Mouse (Mus musculus): ENCODE data around the gene Syngap1.
"Not testable (repeated sequence)": the region's sequence is repeated elsewhere in the genome, so short reads cannot be mapped to it uniquely, and the experiment has no call there.

Gene Syngap1

DNA sequence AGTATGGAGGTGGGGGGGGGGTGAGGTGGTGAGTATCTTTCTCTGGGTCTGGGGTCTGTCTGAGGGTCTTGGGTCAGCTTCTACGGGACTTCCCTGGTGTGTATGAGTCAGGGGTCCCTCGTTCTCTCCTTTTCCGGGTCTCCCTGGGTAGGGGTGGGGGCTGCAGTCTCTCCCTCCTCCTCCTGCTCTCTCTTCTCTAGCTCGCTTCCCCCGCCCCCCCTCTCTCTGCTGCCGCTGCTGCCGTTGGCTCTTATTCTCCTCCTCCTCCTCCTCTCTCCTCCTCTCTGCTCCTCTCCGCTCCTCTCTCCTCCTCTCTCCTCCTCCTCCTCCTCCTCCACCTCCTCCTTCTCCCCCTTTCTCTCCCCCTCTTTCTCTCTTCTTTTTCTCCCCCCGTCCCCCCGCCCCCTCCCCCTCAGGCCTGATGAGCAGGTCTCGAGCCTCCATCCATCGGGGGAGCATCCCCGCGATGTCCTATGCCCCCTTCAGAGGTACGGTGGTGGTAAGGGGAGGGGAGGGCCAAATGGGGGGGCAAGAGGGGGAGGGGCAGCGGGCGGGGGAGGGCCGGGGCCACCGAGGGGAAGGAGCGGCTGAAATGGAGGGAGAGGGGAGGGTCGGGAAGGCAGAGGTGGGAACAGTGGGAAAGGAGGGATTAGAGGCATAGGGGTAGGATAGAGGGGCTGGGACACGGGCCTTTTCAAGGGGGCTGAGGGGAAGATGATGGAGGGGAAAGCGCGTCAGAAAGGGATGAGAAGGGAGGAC is at the start of gene Syngap1:
Gene Syngap1, plus strand, starts transcription at position 223 of the 759 bp plus-strand sequence.
- CTCF ChIA-PET = interaction anchor here (0.6 kb wide), 1 partner anchor 1150 kb away, joined by 3 read pairs; no protein-coding TSS in a partner anchor

DNA sequence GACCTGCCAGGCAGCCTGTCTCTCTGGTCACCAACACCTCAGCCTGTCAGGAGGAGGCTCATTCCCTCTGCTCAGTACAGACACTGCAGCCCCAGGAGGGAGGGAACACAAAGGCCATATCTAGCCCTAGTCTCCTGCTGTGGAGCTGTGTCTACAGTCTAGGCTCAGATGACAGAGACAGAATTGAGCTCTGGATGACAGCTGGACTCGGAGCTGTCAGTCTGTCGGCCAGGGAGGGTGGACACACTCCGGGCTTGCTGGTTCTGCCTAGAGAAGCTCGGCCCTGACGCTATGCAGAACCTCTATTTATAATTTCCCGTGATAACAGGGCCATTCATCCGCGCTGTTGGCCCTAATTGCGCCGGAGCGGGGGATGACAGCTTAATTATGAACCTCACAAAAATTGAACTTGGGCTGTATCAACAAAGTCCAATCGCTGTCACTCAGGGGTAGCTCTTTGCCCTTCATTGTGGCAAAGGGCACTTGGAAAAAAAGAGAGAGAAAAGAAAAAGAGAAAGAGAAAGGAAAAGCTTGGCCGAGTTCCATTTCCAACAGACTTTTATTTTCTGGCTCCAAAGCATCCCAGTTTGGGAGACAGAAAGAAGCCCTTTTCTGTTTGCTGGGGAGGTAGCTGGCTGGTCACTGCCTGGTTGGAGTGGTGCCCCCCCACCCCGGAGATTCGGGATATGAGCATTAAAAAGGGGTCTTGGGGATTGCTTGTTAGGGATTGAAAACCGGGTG is 48.2 kb upstream of the Syngap1 start:
- CTCF ChIA-PET = interaction anchor here (0.6 to 0.7 kb wide), 2 partner anchors 90 to 429 kb away, joined by 3 read pairs; no protein-coding TSS in a partner anchor

DNA sequence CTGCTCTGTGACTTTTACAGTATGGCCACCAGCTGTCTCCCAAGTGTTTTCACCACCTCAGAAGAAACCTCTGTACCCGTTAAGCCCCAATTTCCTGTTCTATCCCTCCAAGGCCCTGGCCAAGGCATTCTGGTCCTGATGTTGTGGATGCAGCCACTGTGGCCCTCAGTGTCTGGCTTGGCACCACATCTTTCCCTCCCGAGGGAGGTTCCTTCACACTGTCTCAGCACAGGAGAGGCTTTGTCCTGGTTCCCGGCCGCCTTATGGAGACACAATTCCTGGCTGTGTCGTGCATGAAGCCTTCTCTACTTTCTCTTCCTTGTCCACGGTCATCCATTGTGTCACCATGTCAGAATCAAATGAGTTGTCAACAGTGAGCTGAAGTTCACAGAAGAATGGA is 47.6 kb upstream of the Syngap1 start:
- CTCF ChIA-PET = no interaction called here

DNA sequence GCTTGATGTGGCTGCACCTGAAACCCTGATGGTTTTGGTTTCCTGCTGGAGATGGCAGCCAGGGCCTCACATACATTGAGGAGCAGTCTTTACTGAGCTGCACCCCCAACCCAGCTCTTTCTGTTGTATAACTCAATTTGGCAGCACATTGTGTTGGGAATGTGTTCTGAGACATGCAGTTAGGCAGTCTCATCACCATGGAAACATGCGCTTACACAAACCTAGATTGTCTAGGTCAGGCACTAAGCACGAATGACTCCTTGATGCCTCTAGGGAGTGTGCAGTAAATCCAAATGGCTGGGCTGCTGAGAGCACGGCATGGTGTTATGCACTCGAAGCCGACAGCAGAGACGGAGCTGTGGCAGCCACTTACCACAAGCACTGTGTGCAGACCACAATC is 46.7 kb upstream of the Syngap1 start:
- CTCF ChIA-PET = no interaction called here

DNA sequence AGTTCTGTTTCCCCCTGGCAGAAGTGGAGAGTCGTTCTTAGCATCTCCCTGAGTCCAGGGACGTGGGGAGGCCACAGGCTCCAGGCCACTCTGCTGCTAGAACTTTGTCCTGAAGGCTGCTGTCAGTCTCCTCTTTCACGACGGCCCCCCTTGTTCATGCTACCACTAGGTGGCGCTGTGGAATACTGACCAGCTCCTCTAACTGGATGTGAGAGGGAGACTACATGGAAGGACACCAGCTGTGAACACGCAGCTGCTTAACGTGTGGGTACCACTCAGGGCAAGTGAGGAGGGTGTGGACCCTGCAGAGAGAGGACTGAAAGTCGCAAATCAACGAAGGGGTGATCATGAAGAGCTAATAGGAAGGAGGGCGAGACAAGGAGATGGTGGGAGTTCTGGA is 45.5 kb upstream of the Syngap1 start:
- CTCF ChIA-PET = interaction anchor here (1.0 kb wide), 1 partner anchor 187 kb away, joined by 3 read pairs; no protein-coding TSS in a partner anchor

DNA sequence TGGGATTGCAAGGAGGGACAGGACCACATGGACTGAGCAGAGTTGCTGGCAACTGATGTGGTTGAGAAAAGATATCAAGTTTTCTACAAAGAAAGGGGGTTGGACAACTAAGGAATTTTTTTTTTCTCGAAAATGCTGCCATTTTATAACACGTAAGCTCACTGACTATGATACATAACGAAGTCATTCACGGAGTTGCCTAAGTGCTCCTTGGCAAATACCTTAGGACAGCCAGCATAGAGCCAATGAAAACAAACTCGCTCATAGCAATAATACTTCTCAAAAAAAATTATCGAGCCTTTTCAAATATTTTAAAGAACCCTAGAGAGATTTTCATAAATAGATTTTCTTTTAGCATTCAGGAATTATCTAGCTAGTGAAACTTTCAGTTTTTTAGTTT is 40.1 kb upstream of the Syngap1 start:
- CTCF ChIA-PET = no interaction called here

DNA sequence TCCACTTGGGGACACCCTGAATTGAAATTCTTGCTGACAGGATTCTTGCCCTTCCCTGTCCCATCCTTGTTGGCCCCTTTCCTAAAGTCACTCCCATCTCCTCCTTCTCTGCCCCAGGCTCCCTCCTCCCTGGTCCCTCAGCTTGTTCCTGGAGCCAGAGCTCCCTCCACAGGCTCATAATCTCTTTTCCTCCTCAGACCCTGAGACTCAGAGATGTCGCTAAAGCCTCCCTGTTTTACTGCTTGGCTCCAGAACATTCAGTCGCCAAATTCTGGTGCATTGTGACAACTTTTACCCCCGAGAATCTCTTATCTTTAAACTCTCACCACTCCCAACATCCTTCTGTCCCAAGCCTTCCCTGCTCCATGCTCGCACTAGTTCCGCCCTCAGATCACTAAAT is 36.7 kb upstream of the Syngap1 start:
- CTCF ChIA-PET = no interaction called here

DNA sequence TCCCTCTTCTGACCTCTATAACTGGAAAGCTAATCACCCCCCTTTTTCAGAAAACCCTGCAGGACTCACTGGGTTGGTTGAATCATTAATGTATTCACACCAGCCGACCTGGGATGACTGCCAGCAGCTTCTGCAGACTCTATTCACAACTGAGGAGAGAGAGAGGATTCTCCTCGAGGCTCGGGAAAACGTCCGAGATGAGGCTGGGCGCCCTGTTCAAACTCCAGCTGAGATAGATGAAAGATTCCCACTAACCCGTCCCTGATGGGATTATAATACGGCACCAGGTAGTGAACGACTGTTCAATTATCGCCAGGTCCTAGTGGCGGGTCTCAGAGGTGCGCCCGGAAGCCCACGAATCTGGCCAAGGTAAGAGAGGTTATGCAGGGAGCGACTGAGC is 33.5 kb upstream of the Syngap1 start:
- CTCF ChIA-PET = not testable (repeated sequence)

DNA sequence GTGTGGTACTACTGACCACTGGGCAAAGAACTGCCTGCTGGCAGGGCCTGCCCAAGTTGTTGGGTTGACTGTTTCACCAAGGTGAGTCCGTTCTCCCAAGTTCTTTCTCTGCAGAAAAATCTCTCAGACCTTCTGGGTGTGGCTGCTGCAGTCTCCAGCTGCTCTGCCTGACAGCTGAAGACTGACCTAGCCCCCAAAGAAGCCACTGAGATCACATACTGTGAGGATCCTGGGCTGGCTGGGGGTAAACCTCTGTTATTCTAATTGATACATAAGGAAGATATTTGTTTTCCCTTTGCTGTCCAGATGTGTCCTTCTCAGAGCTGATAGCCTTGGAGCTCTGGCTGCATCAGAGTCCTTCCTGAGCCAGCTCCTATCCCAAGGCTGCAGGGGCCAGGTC is 25.8 kb upstream of the Syngap1 start:
- CTCF ChIA-PET = no interaction called here

DNA sequence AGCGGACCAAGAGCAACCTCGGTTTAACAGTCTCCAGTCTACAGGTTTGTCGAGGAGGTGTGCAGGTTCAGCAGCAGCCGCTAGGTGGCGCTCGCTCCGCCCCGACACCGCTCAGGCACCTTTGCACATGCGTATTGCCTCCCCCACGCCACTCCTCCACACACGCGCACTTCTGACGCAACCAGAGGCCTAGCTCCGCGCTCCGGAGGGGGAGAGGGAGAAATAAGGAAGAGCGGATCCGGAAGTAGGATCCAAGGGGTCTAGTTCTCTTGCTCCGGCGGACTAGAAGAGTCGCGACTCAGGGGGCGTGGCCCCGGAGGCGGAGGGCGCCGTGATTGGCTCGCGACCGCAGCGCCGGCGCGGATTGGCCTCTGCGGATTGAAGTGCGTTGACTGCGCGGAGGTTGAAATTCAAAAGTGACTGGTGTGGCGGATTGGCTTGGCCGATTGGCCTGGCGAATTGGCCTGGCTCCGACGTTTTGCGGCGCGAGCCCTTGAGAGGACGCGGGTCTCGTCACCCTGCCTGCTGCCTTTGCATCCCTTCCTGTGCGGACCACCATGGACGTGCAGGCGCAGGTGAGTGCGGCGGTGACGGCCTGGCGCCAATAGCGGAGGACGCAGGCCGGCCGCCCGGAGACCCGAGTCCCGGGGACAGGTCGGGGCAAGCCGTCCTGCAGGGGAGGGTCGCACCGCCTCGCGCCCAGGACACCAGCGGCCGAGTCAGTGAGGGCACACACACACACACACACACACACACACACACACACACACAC is 24.2 kb upstream of the Syngap1 start, which contains the start of gene Kifc5b:
Gene Kifc5b, plus strand, starts transcription at position 381 of the 772 bp plus-strand sequence.
- CTCF ChIA-PET = no interaction called here

DNA sequence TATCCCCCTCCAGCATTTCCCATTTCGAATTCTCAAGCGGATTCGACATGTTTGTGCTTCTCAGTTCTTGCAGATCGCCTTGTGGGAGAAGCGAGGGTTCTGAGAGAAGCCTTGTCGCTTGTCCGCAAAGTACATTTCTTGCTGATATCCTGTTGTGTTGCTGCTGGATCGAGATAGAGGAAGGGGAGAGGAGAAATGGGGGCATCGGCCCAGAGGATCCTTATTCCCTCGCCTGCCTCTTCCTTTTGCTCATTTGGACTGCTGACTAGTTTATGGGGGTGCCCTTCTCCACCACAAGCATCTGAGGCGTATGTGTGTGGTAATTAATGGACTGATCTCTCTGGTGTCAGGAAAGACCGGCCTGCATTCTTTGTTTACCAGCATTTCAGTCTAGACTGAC is 23.5 kb upstream of the Syngap1 start:
- CTCF ChIA-PET = not testable (repeated sequence)

DNA sequence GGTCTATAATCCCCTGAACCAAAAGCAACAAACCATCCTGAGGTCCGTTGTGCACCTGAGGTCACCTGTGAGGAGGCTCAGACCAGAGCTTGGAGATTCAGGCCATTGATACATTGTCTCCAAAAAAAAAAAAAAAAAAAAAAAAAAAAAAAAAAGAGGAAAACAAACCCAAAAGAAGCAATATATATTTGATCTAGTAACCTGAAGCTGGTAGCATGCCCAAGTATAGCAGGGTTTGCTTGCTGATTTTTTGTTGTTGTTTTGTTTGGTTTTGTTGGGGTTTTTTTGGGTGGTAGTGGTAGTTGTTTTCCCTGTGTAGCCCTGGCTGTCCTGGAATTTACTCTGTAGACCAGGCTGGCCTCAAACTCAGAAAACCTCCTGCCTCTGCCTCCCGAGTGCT is 22.7 kb upstream of the Syngap1 start:
- CTCF ChIA-PET = interaction anchor here (0.6 kb wide), 1 partner anchor 1494 kb away, joined by 18 read pairs; no protein-coding TSS in a partner anchor

DNA sequence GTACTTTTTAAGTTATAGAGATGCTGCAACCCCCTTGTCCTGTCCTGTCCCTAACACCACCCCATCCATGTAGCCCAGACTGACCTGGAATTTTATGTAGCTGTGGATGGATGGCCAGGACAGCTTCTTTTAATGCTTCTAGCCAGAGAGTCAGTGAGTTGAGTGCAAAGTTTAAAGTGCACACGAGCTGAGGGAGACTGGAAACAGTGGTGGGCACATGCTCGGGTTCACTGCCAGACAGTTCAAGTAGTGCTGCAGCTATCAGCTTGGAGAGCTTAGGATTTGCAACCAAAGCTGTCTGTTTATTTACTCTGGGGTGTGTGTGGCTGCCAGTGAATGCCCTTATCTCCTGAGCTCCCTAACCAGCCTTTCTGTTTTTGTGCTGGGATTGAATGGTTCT is 21.5 kb upstream of the Syngap1 start:
- CTCF ChIA-PET = not testable (repeated sequence)

DNA sequence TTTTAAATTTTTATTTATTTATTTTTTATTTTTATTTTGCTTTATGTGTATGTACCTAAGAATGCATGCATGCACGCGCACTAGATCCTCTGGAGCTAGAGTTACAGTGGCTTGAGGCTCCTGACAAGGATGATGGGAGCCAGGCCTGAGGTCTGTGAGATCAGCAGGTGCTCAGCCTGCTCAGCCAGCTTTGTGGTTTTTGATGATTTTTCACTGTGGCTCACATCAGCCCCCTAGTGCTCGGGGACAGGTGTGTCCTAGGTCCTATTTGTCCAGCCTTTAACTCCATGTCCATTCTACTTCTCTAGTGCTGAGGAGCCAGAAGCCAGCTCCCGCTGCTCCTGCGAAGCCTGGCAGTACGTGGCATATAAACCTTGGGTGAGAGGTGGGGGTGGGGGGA is 18.7 kb upstream of the Syngap1 start:
- CTCF ChIA-PET = not testable (repeated sequence)

DNA sequence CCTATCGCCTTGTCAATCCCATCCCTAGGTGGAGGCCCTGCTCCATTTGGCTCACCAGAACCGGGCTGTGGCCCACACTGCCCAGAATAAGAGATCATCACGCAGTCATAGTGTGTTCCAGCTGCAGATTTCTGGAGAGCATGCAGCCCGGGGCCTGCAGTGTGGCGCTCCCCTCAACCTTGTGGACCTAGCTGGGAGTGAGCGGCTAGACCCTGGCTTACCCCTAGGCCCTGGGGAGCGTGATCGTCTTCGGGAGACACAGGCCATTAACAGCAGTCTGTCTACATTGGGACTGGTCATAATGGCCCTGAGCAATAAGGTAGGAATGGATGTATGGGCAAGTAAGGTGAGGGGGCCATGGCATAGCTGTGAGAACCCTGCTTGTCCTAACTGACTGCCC is 15.6 kb upstream of the Syngap1 start:
- CTCF ChIA-PET = not testable (repeated sequence)

DNA sequence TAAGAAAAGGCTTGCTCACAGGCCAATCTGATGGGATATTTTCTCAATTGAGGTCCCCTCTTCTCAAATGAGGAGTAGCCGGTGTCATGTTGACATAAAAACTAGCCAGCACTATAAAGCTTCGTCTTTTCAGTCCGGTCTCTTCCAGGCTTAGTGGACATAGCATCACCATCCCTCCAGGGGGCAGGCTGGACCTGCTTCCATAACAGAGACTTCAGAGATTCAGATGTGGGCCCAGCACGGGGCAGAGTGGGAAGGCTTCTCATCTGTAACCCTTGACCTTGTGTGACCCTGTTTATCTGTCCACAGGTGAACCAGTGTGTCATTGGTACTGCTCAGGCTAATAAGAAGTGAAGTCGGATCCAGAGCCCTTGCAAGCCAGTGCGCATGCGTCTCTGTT is 9.3 kb upstream of the Syngap1 start:
- CTCF ChIA-PET = not testable (repeated sequence)

DNA sequence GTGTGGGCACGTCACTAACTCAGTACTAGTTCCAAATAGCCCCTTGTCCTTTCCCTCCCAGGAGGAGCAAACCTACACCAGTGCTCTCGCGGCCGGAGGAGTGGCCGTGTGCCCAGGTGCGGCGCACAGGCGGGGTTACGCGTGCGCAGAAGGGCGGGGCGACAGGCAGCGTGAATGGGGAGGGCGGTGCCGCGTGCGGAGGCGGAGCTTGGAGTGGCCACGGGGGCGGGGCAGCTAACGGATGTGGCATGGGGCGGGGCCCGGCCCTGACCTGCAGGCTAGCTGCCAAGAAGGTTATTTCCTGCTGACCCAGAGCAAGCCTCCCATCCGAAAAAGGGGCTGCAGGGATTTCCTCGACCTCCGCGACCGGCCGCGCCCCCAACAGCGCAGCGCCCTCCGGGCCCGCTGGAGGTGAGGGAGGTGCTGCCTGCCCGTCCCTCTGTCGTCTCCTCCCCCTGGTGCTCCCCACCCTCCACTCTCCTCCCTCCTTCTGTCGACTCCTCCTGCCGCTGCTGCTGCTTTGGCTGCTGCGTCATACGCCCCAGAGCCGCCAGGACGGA is 8.1 kb upstream of the Syngap1 start, which contains the start of gene Phf1:
Gene Phf1, plus strand, starts transcription at position 214 of the 560 bp plus-strand sequence.
- CTCF ChIA-PET = no interaction called here

DNA sequence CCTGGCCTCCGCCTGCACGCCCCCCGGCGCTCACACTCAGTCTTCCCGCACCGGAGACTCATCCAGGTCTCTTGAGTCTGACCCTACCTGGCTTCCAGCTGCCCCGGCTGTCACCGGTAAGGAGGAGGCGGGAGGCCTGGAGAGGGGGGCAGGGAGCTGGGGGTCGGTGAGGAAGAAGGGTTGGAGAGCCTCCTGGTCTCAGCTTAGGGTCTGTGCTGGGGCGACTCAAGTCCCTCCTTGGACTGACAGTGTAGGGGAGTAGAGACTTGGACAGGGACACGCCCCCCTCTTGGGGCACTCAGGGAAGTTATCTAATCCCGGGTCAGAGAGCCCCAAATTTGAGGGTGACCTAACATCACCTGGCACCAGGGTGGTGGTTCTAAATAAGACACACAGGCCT is 7.6 kb upstream of the Syngap1 start:
- CTCF ChIA-PET = no interaction called here

DNA sequence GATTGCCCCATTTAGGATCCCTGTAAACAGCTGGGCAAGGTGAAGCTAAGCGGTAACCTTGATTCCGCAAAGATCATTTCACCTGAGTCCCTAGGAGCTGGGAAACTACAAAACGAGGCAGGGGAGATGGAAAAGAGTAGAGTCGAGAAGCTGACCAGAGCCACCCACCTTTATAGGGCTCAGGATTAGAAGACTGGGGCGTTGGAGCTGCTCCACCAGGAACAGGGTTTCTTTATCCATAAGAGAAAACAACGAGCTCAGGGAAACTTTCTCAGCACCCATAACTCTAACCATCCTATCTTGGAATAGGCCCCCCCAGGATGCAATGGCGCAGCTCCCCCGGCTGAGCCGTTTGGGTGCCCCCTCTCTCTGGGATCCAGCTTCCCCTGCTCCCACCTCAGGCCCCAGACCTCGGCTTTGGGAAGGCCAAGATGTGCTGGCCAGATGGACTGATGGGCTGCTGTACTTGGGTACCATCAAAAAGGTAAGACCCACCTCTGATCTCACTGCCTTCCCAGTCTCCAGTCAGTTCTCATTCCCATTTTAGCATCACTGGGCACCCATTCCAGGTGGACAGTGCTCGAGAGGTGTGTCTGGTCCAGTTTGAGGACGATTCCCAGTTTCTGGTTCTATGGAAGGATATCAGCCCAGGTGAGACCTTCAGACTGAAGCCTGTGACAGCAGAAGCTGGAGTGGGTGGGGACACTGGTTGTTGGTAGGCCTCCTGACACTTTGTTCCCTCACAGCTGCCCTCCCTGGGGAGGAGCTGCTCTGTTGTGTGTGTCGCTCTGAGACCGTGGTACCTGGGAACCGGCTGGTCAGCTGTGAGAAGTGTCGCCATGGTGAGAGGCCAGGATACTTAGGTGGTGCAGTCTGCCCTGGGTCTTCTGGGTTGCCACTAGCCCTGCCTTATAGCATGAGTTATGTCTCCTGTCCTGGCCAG is 6.9 kb upstream of the Syngap1 start:
- CTCF ChIA-PET = no interaction called here

DNA sequence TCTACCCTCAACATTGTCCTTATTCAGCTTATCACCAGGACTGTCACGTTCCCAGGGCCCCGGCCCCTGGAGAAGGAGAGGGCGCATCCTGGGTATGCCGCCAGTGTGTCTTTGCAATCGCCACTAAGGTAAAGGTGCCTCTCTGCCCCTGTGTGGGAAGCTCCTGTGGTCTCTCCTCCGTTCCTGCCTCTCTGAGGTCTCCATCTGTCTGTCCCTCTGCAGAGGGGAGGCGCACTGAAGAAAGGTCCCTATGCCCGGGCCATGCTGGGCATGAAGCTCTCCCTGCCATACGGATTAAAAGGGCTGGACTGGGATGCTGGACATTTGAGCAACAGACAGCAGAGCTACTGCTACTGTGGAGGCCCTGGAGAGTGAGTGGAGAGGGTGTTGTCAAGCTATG is 6.0 kb upstream of the Syngap1 start:
- CTCF ChIA-PET = no interaction called here

DNA sequence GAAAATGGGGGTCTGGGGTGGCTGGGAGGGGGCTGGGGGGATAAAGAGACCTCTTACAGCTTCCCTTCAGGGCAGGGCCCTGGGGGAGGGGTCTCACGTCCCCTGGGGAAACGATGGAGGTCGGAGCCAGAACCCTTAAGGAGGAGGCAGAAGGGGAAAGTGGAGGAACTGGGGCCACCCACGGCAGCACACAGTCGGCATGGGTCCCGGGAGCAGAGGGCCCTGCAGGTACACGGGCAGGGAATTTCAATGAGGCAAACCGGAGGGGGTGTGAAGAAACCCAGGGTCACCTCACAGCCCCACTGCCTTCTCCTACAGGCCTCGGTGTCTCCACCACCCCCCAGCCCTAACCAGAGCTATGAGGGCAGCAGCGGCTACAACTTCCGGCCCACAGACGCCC is 4.6 kb upstream of the Syngap1 start:
- CTCF ChIA-PET = interaction anchor here (1.3 kb wide), 1 partner anchor 15 kb away, joined by 3 read pairs; no protein-coding TSS in a partner anchor

All from spleen, embryonic (tissue).